Mouse (Mus musculus) thymus, adult 2 months (tissue): ENCODE measurements around the gene Fmo6. TPM values are rescaled to one million over a fixed set of nuclear protein-coding genes. Genes with fewer than 3 reads are reported as not detected.

ENCODE experiments used
- DNase-seq: peaks from one replicate; pipeline ENCODE4 v3.0.0; 2021
- H3K27ac ChIP-seq: fragments of 200-500 bp; 2 replicates; pipeline ENCODE4 v1.5.1; 2012; ENCODE audit warnings: low read length, control low read depth; ENCODE audit not compliant: control insufficient read depth, insufficient read depth
- H3K27me3 ChIP-seq: fragments of 200-500 bp; 2 replicates; pipeline ENCODE4 v1.6.1; 2012; ENCODE audit warnings: mild to moderate bottlenecking, low read length, moderate library complexity, mixed read lengths; ENCODE audit not compliant: control insufficient read depth, insufficient read depth
- H3K36me3 ChIP-seq: fragments of 200-500 bp; 2 replicates; pipeline ENCODE4 v1.6.1; 2012; ENCODE audit warnings: mild to moderate bottlenecking, low read length, moderate library complexity; ENCODE audit not compliant: control insufficient read depth, insufficient read depth
- H3K4me1 ChIP-seq: fragments of 200-500 bp; replicated peaks from 2 replicates; pipeline ENCODE4 v1.6.1; 2012; ENCODE audit warnings: low read length; ENCODE audit not compliant: control insufficient read depth, insufficient read depth
- H3K4me3 ChIP-seq: fragments of 200-500 bp; 2 replicates; pipeline ENCODE4 v1.5.1; 2012; ENCODE audit warnings: mild to moderate bottlenecking, low read length, control low read depth, moderate library complexity; ENCODE audit not compliant: control insufficient read depth, insufficient read depth
- CTCF ChIP-seq: fragments of 200-500 bp; IDR thresholded peaks from 2 replicates; pipeline ENCODE4 v1.5.1; 2012; ENCODE audit warnings: mild to moderate bottlenecking, control low read depth, low read length, moderate library complexity, borderline replicate concordance; ENCODE audit not compliant: control insufficient read depth, poor library complexity, insufficient read depth; ENCODE audit errors: extremely low read depth
- POLR2A ChIP-seq: fragments of 200-500 bp; IDR thresholded peaks from 2 replicates; pipeline ENCODE4 v1.6.1; 2012; ENCODE audit warnings: mild to moderate bottlenecking, low read length, control low read depth, moderate library complexity; ENCODE audit not compliant: control insufficient read depth, poor library complexity, insufficient read depth; ENCODE audit errors: extremely low read depth
- WGBS: fragments of 180-500 bp; shearing (Covaris S2); methylation state at CpG from one replicate; pipeline ENCODE4 v1.1.7; 2018; 5-methylcytosine and 5-hydroxymethylcytosine counted together
- polyA plus RNA-seq: library from polyadenylated mRNA; depleted of rRNA; stranded (reverse); fragments of >200 nt; gene quantifications from 2 replicates; pipeline ENCODE4 v1.2.3, GENCODE M21; 2012

The Fmo6 gene
- polyA plus RNA-seq, 1 experiment: 0.05 TPM

DNA sequence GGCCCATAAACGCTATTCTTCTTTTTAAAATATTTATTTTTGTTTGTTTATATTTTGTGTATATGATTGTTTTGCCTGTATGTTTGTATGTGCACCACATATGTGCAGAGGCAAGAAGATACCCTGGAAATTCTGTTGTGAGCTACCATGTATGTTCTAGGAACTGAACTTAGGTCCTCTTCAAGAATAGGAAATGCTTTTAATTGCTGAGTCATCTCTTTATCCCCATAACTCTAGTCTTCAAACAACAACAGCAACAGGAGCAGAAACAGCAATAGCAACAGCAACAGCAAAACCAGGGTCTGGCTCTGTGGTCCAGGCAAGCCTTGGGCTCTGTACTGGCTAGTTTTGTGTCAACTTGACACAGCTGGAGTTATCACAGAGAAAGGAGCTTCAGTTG lies 12.4 kb upstream of the Fmo6 start:
- WGBS: 100% methylated on average over 1 of the region's 1 CpGs
- Histone ChIP-seq H3K27ac (no peak overlapping the region), H3K4me1 (no peaks in the 10 kb centered on the region), H3K36me3 (no peaks in the 10 kb centered on the region), H3K27me3 (no peaks in the 10 kb centered on the region), H3K4me3 (no peak overlapping the region)
- no peak for DNase-seq
- TF ChIP-seq POLR2A (no peak), CTCF (no peak)

- Histone ChIP-seq H3K27ac (no peak overlapping the region), H3K36me3 (no peaks in the 10 kb centered on the region), H3K27me3 (no peaks in the 10 kb centered on the region), H3K4me3 (no peak overlapping the region), H3K4me1 (no peaks in the 10 kb centered on the region)
- DNase-seq: no peak
- TF ChIP-seq POLR2A (no peak), CTCF (no peak)
- 97% methylated on average over 6 of the region's 6 CpGs for WGBS
Measured at GRCm38 (mm10) chr1:162947934-162948333, 10.6 kb upstream of the Fmo6 start.

- H3K27ac ChIP-seq: no peak overlapping the region
- H3K4me3 ChIP-seq: no peak overlapping the region
- WGBS: 88% methylated on average over 4 of the region's 4 CpGs
- DNase-seq: no peak
- no peaks in the 10 kb centered on the region for H3K27me3 ChIP-seq
- TF ChIP-seq POLR2A (no peak), CTCF (no peak)
- H3K36me3 ChIP-seq: no peaks in the 10 kb centered on the region
- H3K4me1 ChIP-seq: no peaks in the 10 kb centered on the region
Measured at GRCm38 (mm10) chr1:162946837-162947558, 9.7 kb upstream of the Fmo6 start.

GRCm38 (mm10) chr1:162943700-162944099 lies 6.4 kb upstream of the Fmo6 start:
- TF ChIP-seq POLR2A (no peak), CTCF (no peak)

DNA sequence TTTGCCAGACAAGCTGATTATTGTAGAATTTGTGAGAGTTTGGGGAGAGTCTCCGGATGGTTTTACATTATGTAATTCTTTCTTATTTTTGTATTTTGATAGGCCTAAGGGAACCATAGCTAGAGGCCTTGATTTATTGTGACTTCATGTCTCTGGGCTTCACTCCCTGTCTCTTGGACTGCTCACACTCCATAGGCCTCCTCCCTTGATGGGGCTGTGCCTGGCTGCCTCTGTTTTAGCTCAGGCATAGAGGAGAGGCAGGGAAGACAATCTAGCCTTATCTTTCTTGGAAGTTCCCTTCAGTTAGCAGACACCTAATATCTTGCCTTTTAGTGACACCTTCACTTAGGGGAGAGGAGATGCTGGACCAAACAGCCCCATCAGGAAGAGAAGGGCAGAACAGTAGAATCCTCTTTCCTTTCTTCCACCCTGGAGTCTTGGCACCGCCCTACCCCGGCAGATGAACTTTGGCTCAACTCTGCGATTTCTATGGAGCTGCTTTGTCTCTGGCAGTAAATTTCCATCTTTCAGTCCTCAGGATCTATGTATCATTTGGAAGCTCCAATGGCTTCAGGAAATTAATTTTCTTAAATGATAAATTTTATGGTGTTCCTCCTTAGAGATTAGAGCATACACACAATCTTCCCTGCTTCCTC lies 1.5 kb upstream of the Fmo6 start:
- no peaks in the 10 kb centered on the region for H3K4me1 ChIP-seq
- H3K27me3 ChIP-seq: no peaks in the 10 kb centered on the region
- H3K27ac ChIP-seq: no peak overlapping the region
- H3K36me3 ChIP-seq: no peaks in the 10 kb centered on the region
- 94% methylated on average over 4 of the region's 4 CpGs for WGBS
- H3K4me3 ChIP-seq: no peak overlapping the region
- DNase-seq: no peak
- no peak for TF ChIP-seq CTCF
- TF ChIP-seq POLR2A: no peak

More at GRCm38 (mm10) chr1:162943700-162944099, 6.4 kb upstream of the Fmo6 start:
- no peak for DNase-seq
- no peak overlapping the region for H3K4me3 ChIP-seq
- 36% methylated on average over 6 of the region's 6 CpGs for WGBS
- no peaks in the 10 kb centered on the region for H3K36me3 ChIP-seq
- H3K27ac ChIP-seq: no peak overlapping the region
- no peaks in the 10 kb centered on the region for H3K4me1 ChIP-seq
- no peaks in the 10 kb centered on the region for H3K27me3 ChIP-seq

GRCm38 (mm10) chr1:162937970-162938695 lies 818 bp upstream of the Fmo6 start:
- DNase-seq: no peak

More at GRCm38 (mm10) chr1:162937970-162938695, 818 bp upstream of the Fmo6 start:
- 82% methylated on average over 5 of the region's 5 CpGs for WGBS
- H3K4me1 ChIP-seq: no peaks in the 10 kb centered on the region
- H3K4me3 ChIP-seq: no peak overlapping the region
- TF ChIP-seq POLR2A (no peak), CTCF (no peak)
- H3K27me3 ChIP-seq: no peaks in the 10 kb centered on the region
- H3K27ac ChIP-seq: no peak overlapping the region
- no peaks in the 10 kb centered on the region for H3K36me3 ChIP-seq
